Mouse (Mus musculus) gastrocnemius, adult 2 months (tissue): ENCODE results near the gene Zyx. TPM values are rescaled to one million over a fixed set of nuclear protein-coding genes. Genes with fewer than 3 reads are reported as not detected.

Experiments
- DNase-seq: peaks from one replicate; pipeline ENCODE4 v3.0.0; 2022
- H3K27ac ChIP-seq: fragments of 200-600 bp; 2 replicates; pipeline ENCODE4 v1.8.1; 2022; ENCODE audit warnings: mild to moderate bottlenecking
- H3K4me3 ChIP-seq: fragments of 200-600 bp; 2 replicates; pipeline ENCODE4 v1.8.1; 2022; ENCODE audit warnings: mild to moderate bottlenecking, moderate library complexity
- CTCF ChIP-seq: fragments of 200-600 bp; IDR thresholded peaks from 2 replicates; pipeline ENCODE4 v1.8.1; 2022; ENCODE audit warnings: antibody characterized with exemption, mild to moderate bottlenecking, moderate library complexity
- intact Hi-C: fragments of 180-260 bp; cut with DNase I; formaldehyde crosslinking; loops from one replicate; pipeline ENCODE4 v1.15.1; 2025
- long read RNA-seq, 2 experiments: library from polyadenylated mRNA; stranded (forward); transcript quantifications; one replicate each; pipeline ENCODE4 v2.0.0; 2021
- total RNA-seq, 2 experiments: library from RNA; stranded (reverse); gene quantifications; 2 replicates each; pipeline ENCODE4 v1.2.3; 2021

Gene Zyx
- 10 to 100 TPM; 19.7 to 24.7 TPM for total RNA-seq
- long read RNA-seq, experiment 1, transcript Zyx-201 (9 exons, 2,301 nt), result major isoform, 6 of 22 reads
- long read RNA-seq, experiment 1, partial matches to known transcripts, result 8 of 22 reads
- long read RNA-seq, experiment 1, other reads (novel, unspliced or antisense), result 4 of 22 reads
- long read RNA-seq, experiment 2, partial matches to known transcripts, result 5 of 8 reads
- long read RNA-seq, experiment 2, other reads (novel, unspliced or antisense), result 0 of 8 reads

DNA sequence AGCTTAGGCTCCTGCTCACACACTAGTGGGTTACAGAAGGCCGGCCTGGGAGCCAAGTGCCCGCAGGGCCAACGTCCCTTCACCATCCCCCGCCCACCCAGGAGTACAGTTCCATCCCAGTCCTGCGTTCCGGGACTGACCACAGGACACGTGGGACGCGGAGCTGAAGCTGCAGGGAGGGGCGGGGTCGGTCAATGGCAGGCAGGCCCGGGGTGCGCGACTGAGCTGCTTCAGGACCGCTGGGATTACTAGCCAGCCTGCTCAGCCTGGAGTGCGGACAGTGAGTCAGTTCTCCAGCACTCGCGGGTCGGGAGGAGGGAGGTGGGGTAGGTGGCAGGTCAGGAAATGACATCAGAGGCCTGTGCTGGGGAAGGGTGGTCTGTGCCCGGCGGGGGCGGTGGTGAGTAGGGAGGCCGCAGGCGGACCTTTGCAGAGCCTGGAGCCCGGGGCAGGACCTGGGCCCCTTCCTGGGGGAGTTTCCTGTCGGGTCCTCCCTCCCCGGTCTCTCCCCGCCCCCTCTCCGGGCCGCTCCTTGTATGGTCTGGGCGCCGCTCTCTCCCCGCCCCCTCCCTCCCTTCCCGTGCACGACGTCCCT is at the start of gene Zyx:
Gene Zyx, plus strand, starts transcription at position 205 of the 595 bp plus-strand sequence.
- Histone ChIP-seq H3K27ac (peak within 1 kb of the TSS; percentile 97), H3K4me3 (peak within 1 kb of the TSS; percentile 90)
- intact Hi-C loops, result loop anchor here (1.0 to 2.0 kb wide), 3 partner anchors 23 to 233 kb away; partner anchors contain the start of gene Epha1
- TF ChIP-seq CTCF, result peak; percentile 44
- peak; percentile 96 for DNase-seq

- 0 out of 2 replicates have a peak, but pooled peaks have one; percentile 13 for TF ChIP-seq CTCF
- no peak overlapping the region for H3K4me3 ChIP-seq
- intact Hi-C loops, result no loop called here
- no peak overlapping the region for H3K27ac ChIP-seq
- peak; percentile 25 for DNase-seq
Measured at GRCm38 (mm10) chr6:42309816-42310378, 39.5 kb upstream of the Zyx start.

DNA sequence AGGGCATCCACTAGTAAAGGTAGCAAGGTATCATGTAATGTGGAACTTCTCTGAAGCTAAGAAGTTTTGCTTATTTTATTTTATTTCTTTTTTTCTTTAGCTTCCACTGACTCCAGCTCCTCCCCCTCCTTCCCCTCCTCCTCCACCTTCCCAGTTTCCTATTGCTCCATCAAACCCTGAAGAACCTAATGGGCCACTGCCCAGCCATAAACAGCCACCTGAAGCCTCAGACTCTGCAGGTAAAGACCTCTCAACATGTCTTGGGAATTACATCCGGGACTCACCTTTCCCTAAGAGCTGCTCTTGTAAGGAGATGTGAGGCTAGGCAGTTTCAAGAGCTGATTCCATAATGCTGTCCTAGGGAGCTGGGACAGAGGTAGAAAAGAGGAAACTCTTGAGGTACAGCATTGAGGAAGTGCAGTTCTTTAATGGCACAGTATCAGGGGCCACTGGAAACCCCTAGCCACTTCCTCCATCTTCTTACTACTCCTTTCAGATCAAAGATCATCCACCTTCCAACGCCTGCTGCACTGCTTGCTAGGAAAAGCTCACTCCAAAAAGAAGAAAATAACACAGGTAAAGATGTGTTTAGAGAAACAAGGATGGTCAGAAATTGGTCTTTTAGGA is 38.9 kb upstream of the Zyx start:
- no peak for TF ChIP-seq CTCF
- DNase-seq, result no peak
- Histone ChIP-seq H3K27ac (no peak overlapping the region), H3K4me3 (no peak overlapping the region)
- intact Hi-C loops, result no loop called here

DNA sequence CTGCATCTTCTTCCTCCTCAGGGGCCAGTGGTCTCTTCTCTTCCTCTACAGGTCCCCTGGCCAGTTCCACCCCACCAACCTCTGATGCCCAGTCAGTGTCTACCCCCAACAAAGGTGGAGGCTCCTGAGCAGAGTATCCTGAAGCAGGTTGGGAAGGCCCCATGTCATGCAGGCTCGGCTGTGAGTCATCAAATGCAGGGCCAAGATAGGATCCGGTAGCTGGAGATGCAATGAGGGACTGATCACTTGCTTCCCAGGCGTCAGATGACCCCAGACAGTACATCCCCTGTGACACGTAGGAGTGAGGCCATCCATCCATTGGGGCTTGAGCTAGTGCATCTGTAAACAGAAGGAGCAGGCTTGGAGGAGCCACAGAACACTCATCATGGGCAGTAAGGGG is 31.1 kb upstream of the Zyx start:
- Histone ChIP-seq H3K4me3 (no peak overlapping the region), H3K27ac (no peak overlapping the region)
- DNase-seq, result peak; percentile 36
- intact Hi-C loops, result no loop called here
- TF ChIP-seq CTCF, result no peak

DNA sequence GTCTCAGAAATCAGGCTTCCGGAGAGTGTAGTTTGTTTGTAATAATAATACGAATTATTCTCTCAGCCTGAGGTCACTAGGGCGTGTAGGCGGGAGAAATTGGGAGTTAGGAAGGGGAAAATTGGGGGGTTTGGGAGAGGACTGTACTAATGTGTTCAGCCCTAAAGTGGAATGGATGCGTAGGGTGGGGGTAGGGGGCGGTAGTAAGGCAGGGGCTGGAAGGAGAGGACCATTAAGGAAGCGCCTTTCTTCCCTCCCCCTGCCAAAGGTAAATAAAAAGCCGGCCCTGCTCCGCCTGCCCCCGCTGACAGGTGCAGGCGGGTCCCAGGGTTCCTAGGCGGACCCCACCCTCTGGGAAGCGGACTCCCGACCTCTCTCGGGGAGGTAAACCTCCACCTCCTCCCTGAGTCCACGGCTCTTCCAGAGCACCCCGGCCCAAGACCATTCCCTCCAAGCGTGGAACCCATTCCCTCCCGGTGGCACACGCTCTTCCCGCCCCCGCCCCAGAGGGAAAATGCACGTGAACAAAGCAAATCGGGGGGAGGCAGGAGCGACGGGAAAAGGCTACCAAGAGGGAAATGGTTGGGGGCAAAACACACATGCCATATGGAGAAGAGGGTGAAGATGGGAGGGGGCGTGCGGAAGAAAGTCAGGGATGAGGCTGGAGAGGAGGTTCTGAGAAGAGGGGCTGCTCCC is 25.9 kb upstream of the Zyx start:
- intact Hi-C loops, result no loop called here
- H3K4me3 ChIP-seq, result peak overlapping the region; percentile 77

DNA sequence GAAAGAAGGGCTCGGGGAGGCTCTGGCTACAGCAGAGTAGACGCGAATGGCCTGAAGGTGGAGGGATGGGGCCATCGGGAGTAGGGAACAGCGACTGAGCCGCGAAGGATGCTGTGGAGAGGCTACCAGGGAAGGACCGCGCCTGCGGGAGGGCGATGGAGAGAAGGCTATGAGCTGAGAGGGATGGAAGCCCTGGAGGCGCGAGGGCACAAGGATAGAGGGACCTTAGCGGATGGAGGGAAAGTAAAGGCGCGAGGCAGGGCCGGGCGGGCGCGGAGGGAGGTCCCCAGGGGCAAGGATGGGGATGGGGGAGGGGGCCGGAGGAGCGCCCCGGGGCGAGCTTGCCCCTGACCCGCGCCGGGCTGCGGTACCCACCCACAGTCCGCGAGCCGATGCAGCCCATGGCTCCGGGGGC is 25.4 kb upstream of the Zyx start:
- H3K4me3 ChIP-seq, result peak overlapping the region; percentile 77
- TF ChIP-seq CTCF, result no peak
- 0 out of 2 replicates have a peak overlapping the region, but pooled peaks have one; percentile 56 for H3K27ac ChIP-seq
- intact Hi-C loops, result no loop called here
- DNase-seq, result no peak

More for the DNA sequence above, 25.9 kb upstream of the Zyx start:
- peak; percentile 12 for DNase-seq
- no peak for TF ChIP-seq CTCF
- H3K27ac ChIP-seq, result 0 out of 2 replicates have a peak overlapping the region, but pooled peaks have one; percentile 56

GRCm38 (mm10) chr6:42324482-42325267 is 24.8 kb upstream of the Zyx start, which contains the start of gene Fam131b:
Gene Fam131b (minus strand): TSS chr6:42324643.
- intact Hi-C loops, result no loop called here
- peak within 1 kb of the TSS; percentile 56 for H3K27ac ChIP-seq
- H3K4me3 ChIP-seq, result peak within 1 kb of the TSS; percentile 77
- peak; percentile 69 for DNase-seq
- no peak for TF ChIP-seq CTCF

DNA sequence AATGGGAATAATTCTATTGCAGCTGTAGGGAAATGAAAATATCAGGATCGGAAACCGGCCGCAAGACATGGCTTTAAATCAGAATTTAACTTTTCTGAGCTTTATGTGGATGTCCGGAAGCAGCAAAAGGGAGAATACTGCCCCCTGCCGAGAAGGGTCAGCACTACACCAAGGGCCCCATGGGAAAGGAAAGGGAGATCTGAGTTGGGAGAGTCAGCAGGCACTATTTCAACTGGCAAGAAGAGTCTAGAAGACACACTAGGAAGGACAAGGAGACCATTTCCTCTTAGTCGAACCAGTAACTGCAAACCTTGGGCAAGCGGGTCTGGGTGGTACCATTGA is 24.2 kb upstream of the Zyx start:
- peak; percentile 83 for DNase-seq
- H3K4me3 ChIP-seq, result peak overlapping the region; percentile 77
- peak overlapping the region; percentile 56 for H3K27ac ChIP-seq
- intact Hi-C loops, result no loop called here
- peak; percentile 95 for TF ChIP-seq CTCF

DNA sequence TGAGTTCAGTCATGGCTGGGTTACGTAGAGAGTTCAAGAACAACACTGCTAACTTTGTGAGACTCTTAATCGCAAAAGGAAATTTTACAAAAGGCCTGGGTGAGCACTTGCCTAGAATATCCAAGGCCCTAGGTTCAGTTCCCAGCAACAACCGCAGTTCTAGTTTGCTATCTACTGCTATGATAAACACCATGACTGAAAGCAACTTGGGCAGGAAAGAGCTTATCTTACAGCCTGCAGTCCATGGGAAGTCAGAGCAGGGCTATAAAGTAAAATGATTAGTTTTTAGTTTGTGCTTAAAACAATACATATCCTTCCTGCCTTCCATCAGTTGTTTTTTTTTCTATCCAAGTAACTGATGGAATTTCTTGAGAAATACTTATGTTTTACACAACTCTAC is 22.9 kb upstream of the Zyx start:
- DNase-seq, result no peak
- H3K27ac ChIP-seq, result no peak overlapping the region
- intact Hi-C loops, result no loop called here
- no peak for TF ChIP-seq CTCF
- no peak overlapping the region for H3K4me3 ChIP-seq

- intact Hi-C loops, result loop anchor here (2.0 kb wide), 1 partner anchor 102 kb away; no protein-coding TSS in a partner anchor
- Histone ChIP-seq H3K27ac (no peak overlapping the region), H3K4me3 (no peak overlapping the region)
- no peak for TF ChIP-seq CTCF
- DNase-seq, result no peak
Measured at GRCm38 (mm10) chr6:42328757-42329156, 20.7 kb upstream of the Zyx start.

- TF ChIP-seq CTCF, result no peak
- no peak overlapping the region for H3K27ac ChIP-seq
- no peak for DNase-seq
- intact Hi-C loops, result no loop called here
- no peak overlapping the region for H3K4me3 ChIP-seq
Measured at GRCm38 (mm10) chr6:42330216-42330615, 19.2 kb upstream of the Zyx start.

GRCm38 (mm10) chr6:42330946-42331345 is 18.5 kb upstream of the Zyx start:
- H3K27ac ChIP-seq, result no peak overlapping the region
- no peak for TF ChIP-seq CTCF
- no peak overlapping the region for H3K4me3 ChIP-seq
- intact Hi-C loops, result no loop called here
- DNase-seq, result no peak
